Mouse (Mus musculus): ENCODE data around the gene Gm14151. TPM values are rescaled to one million over a fixed set of nuclear protein-coding genes. Genes with fewer than 3 reads are reported as not detected.

Gm14151 gene
- polyA plus RNA-seq, 1 experiment from 2014 or later: not detected

Other genes starting within 250 kb of the Gm14151 start
- 21.2 and 21.6 TPM in 2 replicates for gene Abhd12, start 187.6 kb downstream of the Gm14151 start, polyA plus RNA-seq (2015; fragmentation: Nextera tagmentation; extraction: Ambion mirVana)
- 47.7 and 51.8 TPM in 2 replicates for gene Gins1, start 186.9 kb downstream of the Gm14151 start, polyA plus RNA-seq (2015; fragmentation: Nextera tagmentation; extraction: Ambion mirVana)
- 10.6 and 14.2 TPM in 2 replicates for gene Ninl, start 53.0 kb downstream of the Gm14151 start, polyA plus RNA-seq (2015; fragmentation: Nextera tagmentation; extraction: Ambion mirVana)
- gene Nanp, start 53.0 kb downstream of the Gm14151 start, polyA plus RNA-seq (2015; fragmentation: Nextera tagmentation; extraction: Ambion mirVana): 76.2 and 88.7 TPM in 2 replicates
- gene Gm14147, start 5.9 kb upstream of the Gm14151 start, polyA plus RNA-seq (2015; fragmentation: Nextera tagmentation; extraction: Ambion mirVana): not detected in 2 replicates